9 mouse cellular contexts compared by ENCODE assay signal in the genomic region with DNA sequence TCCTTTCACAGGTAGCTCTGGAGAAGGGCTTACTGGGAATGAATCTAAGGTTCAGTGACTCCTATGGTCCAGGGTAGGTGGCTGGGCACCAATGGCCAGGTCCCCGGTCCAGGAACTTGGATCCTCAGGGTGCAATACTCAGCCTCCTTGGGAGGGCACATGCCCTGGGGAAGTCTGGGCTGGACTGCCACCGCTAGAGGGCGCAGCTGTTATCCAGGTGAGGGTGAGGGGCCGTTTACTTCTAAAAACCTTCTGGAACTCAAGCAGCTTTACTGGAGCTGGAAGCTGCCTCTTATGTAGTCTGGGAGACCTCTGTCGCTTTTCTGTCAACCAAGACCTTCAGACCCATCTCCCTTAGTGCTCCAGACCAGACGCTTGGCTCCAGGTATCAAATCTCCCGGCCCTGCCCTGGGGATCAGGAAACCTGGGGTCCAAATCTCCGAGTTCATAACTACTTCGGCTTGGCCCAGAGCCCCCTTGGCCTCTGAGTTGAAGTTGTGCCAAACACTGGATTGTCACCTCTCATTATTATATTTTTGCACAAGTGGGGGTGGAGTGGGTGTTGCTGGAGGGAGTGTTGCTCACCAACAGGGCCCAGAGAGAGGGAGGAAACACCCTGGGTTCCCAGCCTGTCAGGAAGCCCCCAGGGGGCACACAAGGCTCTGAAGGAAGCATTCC. TPM values are rescaled to one million over a fixed set of nuclear protein-coding genes. Genes with fewer than 3 reads are reported as not detected.
A peak's percentile ranks its signal among the peaks of the same experiment; 100 is the strongest.
DNase-seq lines count a peak whose midpoint lies in the region; ATAC-seq and TF ChIP-seq lines count a peak whose summit lies in the region.
"Had no signal": no experiment of that assay in that cellular context is flagged by ENCODE, and none has a peak within 500 bp of the region (broad histone marks: within the 10 kb centered on the region; RNA-seq: fewer than 3 reads in every experiment).

No protein-coding gene starts in this region.

- no peaks in the 10 kb centered on the region for H3K79me2 ChIP-seq in liver, adult 2 months (ENCODE audit: control insufficient read depth, insufficient read depth, low read length)

- 17% methylated on average over 9 of the region's 9 CpGs for WGBS in intestine, embryonic 15.5 days
- 21% methylated on average over 9 of the region's 9 CpGs for WGBS in liver, adult 2 months
- 18% methylated on average over 9 of the region's 9 CpGs for WGBS in neural tube, embryonic 11.5 days

- H3K9ac ChIP-seq in intestine, embryonic 15.5 days: peak overlapping the region; percentile 2; the same call in 1 of the 2 replicates
- H3K9ac ChIP-seq in liver, adult 2 months (ENCODE audit: low read depth, low read length): no peak overlapping the region
- peak overlapping the region; percentile 98; the same call in 1 of the 2 replicates for H3K9ac ChIP-seq in neural tube, embryonic 11.5 days (ENCODE audit: low read length)

- no peaks in the 10 kb centered on the region for H3K27me3 ChIP-seq in intestine, embryonic 15.5 days (replicated peaks)
- H3K27me3 ChIP-seq in liver, adult 2 months (ENCODE audit: control insufficient read depth, insufficient read depth, low read length): peaks cover 4% of the 10 kb centered on the region; the same call in 1 of the 2 replicates
- no peaks in the 10 kb centered on the region for H3K27me3 ChIP-seq in neural tube, embryonic 11.5 days (ENCODE audit: control insufficient read depth, insufficient read depth, low read length)

- intact Hi-C loops in gastrocnemius, postnatal 36 days (cut with DNase I): loop anchor here (5.0 kb wide), 1 partner anchor 83 kb away; no protein-coding TSS in a partner anchor

- TF ChIP-seq CTCF in liver, adult 2 months (IDR thresholded peaks at IDR 0.05; ENCODE audit: low read depth, low read length): peak; percentile 96

- DNase-seq in 416B (ENCODE audit: low read depth): peak; percentile 77
- peak; percentile 83 to 89 for DNase-seq in adrenal gland, adult 18-20 months (ENCODE audit: low spot score in 2 of 2)
- DNase-seq in embryo, embryonic 10.5 days (ENCODE audit: low spot score): peak; percentile 88
- DNase-seq in gastrocnemius, postnatal 36 days: peak; percentile 69 to 76
- DNase-seq in liver, adult 2 months (ENCODE audit: extremely low read depth, low read depth, low spot score): peak; percentile 46
- DNase-seq in neural tube, embryonic 11.5 days (ENCODE audit: low spot score): peak; percentile 79
- peak; percentile 93 for DNase-seq in testis, postnatal 10 days (ENCODE audit: low spot score)

- H3K4me1 ChIP-seq in intestine, embryonic 15.5 days (replicated peaks): peaks cover 45% of the 10 kb centered on the region
- H3K4me1 ChIP-seq in liver, adult 2 months (ENCODE audit: control insufficient read depth, insufficient read depth, low read length): peaks cover 4% of the 10 kb centered on the region; the same call in 1 of the 2 replicates
- peaks cover 36% of the 10 kb centered on the region for H3K4me1 ChIP-seq in neural tube, embryonic 11.5 days (ENCODE audit: control insufficient read depth, insufficient read depth, low read length)

- H3K27ac ChIP-seq in intestine, embryonic 15.5 days: no peak overlapping the region
- no peak overlapping the region for H3K27ac ChIP-seq in liver, adult 2 months (replicated peaks; ENCODE audit: insufficient read depth, low read depth, low read length)
- H3K27ac ChIP-seq in neural tube, embryonic 11.5 days (ENCODE audit: low read depth, low read length): peak overlapping the region; percentile 100

- no peak overlapping the region for H3K4me3 ChIP-seq in intestine, embryonic 15.5 days (replicated peaks)
- no peak overlapping the region for H3K4me3 ChIP-seq in liver, adult 2 months (ENCODE audit: insufficient read depth, low read depth, low read length)
- no peak overlapping the region for H3K4me3 ChIP-seq in neural tube, embryonic 11.5 days (ENCODE audit: low read depth, low read length)
- H3K4me3 ChIP-seq: erythroblast, embryonic 14.5 days had no signal

- H3K36me3 ChIP-seq in intestine, embryonic 15.5 days: no peaks in the 10 kb centered on the region
- no peaks in the 10 kb centered on the region for H3K36me3 ChIP-seq in liver, adult 2 months (ENCODE audit: control insufficient read depth, insufficient read depth, low read length)
- no peaks in the 10 kb centered on the region for H3K36me3 ChIP-seq in neural tube, embryonic 11.5 days (ENCODE audit: control insufficient read depth, insufficient read depth, low read length)

- no peak for TF ChIP-seq POLR2A in liver, adult 2 months (IDR thresholded peaks at IDR 0.05; ENCODE audit: extremely low read depth, insufficient read depth, low read length)

- ATAC-seq in intestine, embryonic 15.5 days: no peak
- ATAC-seq in neural tube, embryonic 11.5 days (ENCODE audit: insufficient read depth, low FRiP score, low TSS enrichment): no peak

- no peaks in the 10 kb centered on the region for H3K9me3 ChIP-seq in intestine, embryonic 15.5 days
- H3K9me3 ChIP-seq in neural tube, embryonic 11.5 days (ENCODE audit: control insufficient read depth, low read length): 0 out of 2 replicates have a peak, but pooled peaks cover 2% of the 10 kb centered on the region

- no peak overlapping the region for H3K4me2 ChIP-seq in intestine, embryonic 15.5 days (replicated peaks)
- peak overlapping the region; percentile 21; the same call in 1 of the 2 replicates for H3K4me2 ChIP-seq in neural tube, embryonic 11.5 days (ENCODE audit: low read depth)

RNA-seq across cellular contexts. Expression of a gene that starts 2.9 kb away (rescaled TPM):
- total RNA-seq in adrenal gland, adult 18-20 months (2021): 1 to 10 TPM; 1.5 to 2.5 TPM
- total RNA-seq in gastrocnemius, postnatal 36 days (2021): 1 to 10 TPM; 1.8 to 2.1 TPM
- polyA plus RNA-seq in intestine, embryonic 15.5 days (2015; fragmentation: Nextera tagmentation; extraction: Ambion mirVana): 12.1 and 12.8 TPM in 2 replicates
- 0.13 and 0.55 TPM in 2 replicates for total RNA-seq in liver, adult 2 months (2014; rRNA removed)
- polyA plus RNA-seq in liver, adult 2 months (2012; rRNA removed): 0.10 and 0.57 TPM in 2 replicates
- polyA plus RNA-seq in neural tube, embryonic 11.5 days (2014; fragmentation: Nextera tagmentation; extraction: Ambion mirVana): 34.9 and 36.8 TPM in 2 replicates

RNA-seq across cellular contexts. Expression of a gene that starts 23.2 kb away (rescaled TPM):
- total RNA-seq in adrenal gland, adult 18-20 months (2021): 10 to 100 TPM; 18.6 to 20.7 TPM
- 10 to 100 TPM in 1 of 2 experiments, 1 to 10 TPM in 1; 7.8 to 11.3 TPM for total RNA-seq in gastrocnemius, postnatal 36 days (2021)
- polyA plus RNA-seq in intestine, embryonic 15.5 days (2015; fragmentation: Nextera tagmentation; extraction: Ambion mirVana): 49.8 and 52.9 TPM in 2 replicates
- total RNA-seq in liver, adult 2 months (2014; rRNA removed): 5.3 and 7.1 TPM in 2 replicates
- polyA plus RNA-seq in liver, adult 2 months (2012; rRNA removed): 6.1 and 9.7 TPM in 2 replicates
- polyA plus RNA-seq in neural tube, embryonic 11.5 days (2014; fragmentation: Nextera tagmentation; extraction: Ambion mirVana): 83.5 and 90.4 TPM in 2 replicates

RNA-seq across cellular contexts. Expression of a gene that starts 46.8 kb away (rescaled TPM):
- total RNA-seq in adrenal gland, adult 18-20 months (2021): 1,000 to 10,000 TPM; 1,005 to 1,597 TPM
- 10 to 100 TPM; 80.2 to 87.0 TPM for total RNA-seq in gastrocnemius, postnatal 36 days (2021)
- 1,343 and 1,351 TPM in 2 replicates for polyA plus RNA-seq in intestine, embryonic 15.5 days (2015; fragmentation: Nextera tagmentation; extraction: Ambion mirVana)
- total RNA-seq in liver, adult 2 months (2014; rRNA removed): 252 and 362 TPM in 2 replicates
- 1,697 and 1,918 TPM in 2 replicates for polyA plus RNA-seq in liver, adult 2 months (2012; rRNA removed)
- polyA plus RNA-seq in neural tube, embryonic 11.5 days (2014; fragmentation: Nextera tagmentation; extraction: Ambion mirVana): 706 and 761 TPM in 2 replicates

RNA-seq across cellular contexts. Expression of a gene that starts 58.1 kb away (rescaled TPM):
- 100 to 1,000 TPM in 1 of 2 experiments, 10 to 100 TPM in 1; 96.7 to 125 TPM for total RNA-seq in adrenal gland, adult 18-20 months (2021)
- total RNA-seq in gastrocnemius, postnatal 36 days (2021): 10 to 100 TPM; 45.4 to 49.9 TPM
- polyA plus RNA-seq in intestine, embryonic 15.5 days (2015; fragmentation: Nextera tagmentation; extraction: Ambion mirVana): 166 and 172 TPM in 2 replicates
- 39.5 and 43.3 TPM in 2 replicates for total RNA-seq in liver, adult 2 months (2014; rRNA removed)
- 55.9 and 61.2 TPM in 2 replicates for polyA plus RNA-seq in liver, adult 2 months (2012; rRNA removed)
- polyA plus RNA-seq in neural tube, embryonic 11.5 days (2014; fragmentation: Nextera tagmentation; extraction: Ambion mirVana): 248 and 255 TPM in 2 replicates
